Mouse (Mus musculus): Measurements from ENCODE around the gene Xlr4a. TPM values are rescaled to one million over a fixed set of nuclear protein-coding genes. Genes with fewer than 3 reads are reported as not detected.
A peak's percentile ranks its signal among the peaks of the same experiment; 100 is the strongest.
"Not testable (repeated sequence)": the region's sequence is repeated elsewhere in the genome, so short reads cannot be mapped to it uniquely, and the experiment has no call there.

The Xlr4a gene
- polyA plus RNA-seq (2016; fragmentation: Nextera tagmentation; extraction: Ambion mirVana), result 0.65 and 0.87 TPM in 2 replicates

DNA sequence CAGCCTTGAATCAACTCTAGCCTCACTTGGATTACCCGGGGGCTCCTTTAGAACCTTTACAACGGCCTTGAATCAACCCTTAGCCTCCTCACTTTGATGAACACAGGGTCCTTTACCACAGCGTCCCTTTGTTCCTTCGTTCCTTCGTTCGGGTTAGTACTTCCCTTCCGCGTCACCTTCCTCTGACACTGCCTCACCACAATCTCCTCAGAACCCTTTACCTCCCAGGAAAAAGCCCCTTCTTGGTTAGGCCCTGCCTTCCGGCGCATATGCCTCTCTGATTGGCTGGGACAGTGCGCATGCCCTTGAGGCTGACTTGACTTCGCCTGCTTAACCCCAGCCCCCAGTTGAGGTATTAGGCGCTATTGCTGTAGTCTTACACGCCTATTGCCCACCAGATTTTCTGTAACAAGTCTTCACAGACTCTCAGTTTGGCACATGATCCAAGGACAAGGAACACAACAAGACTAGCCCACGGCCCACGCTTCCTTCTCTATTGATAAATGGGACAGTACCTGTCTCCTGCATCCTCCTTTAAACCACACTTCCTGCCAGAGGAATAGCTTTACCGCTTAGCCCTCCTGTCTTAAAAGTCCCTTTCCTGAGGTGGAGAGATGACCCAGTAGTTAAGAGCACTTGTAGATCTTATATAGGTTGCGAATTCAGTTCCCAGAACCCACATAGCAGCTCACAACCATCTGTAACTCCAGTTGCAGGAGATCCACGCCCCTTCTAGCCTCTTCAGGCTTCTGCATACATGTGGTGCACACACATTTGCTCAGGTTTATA lies at the start of gene Xlr4a:
Gene Xlr4a (minus strand): TSS at position 212 of the 789 bp plus-strand sequence.
- H3K27me3 ChIP-seq; H3K4me1 ChIP-seq (replicated peaks); H3K36me3 ChIP-seq; H3K9me3 ChIP-seq; H3K27ac ChIP-seq; H3K9ac ChIP-seq (replicated peaks); H3K4me3 ChIP-seq (replicated peaks); ATAC-seq (ENCODE audit: insufficient number of reproducible peaks, insufficient read depth, low FRiP score, low TSS enrichment, low read depth); H3K4me2 ChIP-seq: not testable (repeated sequence)
- WGBS, result 80% methylated on average over 19 of the region's 19 CpGs

GRCm38 (mm10) chrX:73122859-73123829 lies 40.9 kb upstream of the Xlr4a start:
- not testable (repeated sequence) for H3K27me3 ChIP-seq; H3K27ac ChIP-seq; H3K36me3 ChIP-seq; H3K4me2 ChIP-seq; H3K4me3 ChIP-seq (replicated peaks); ATAC-seq (ENCODE audit: insufficient number of reproducible peaks, insufficient read depth, low FRiP score, low TSS enrichment, low read depth); H3K9ac ChIP-seq (replicated peaks); H3K9me3 ChIP-seq; H3K4me1 ChIP-seq (replicated peaks)
- no CpG with 5 or more reads among the region's 12 CpGs for WGBS

- not testable (repeated sequence) for H3K4me3 ChIP-seq (replicated peaks); H3K9ac ChIP-seq (replicated peaks); H3K4me1 ChIP-seq (replicated peaks); H3K36me3 ChIP-seq; H3K4me2 ChIP-seq; H3K27me3 ChIP-seq; H3K27ac ChIP-seq; H3K9me3 ChIP-seq; ATAC-seq (ENCODE audit: insufficient number of reproducible peaks, insufficient read depth, low FRiP score, low TSS enrichment, low read depth)
- no CpG with 5 or more reads among the region's 7 CpGs for WGBS
Measured at GRCm38 (mm10) chrX:73116747-73117146, 34.5 kb upstream of the Xlr4a start, which contains the start of gene Gm14685. TSS of gene Gm14685 (plus strand) at chrX:73117047.

GRCm38 (mm10) chrX:73096941-73097508 lies 14.7 kb upstream of the Xlr4a start, which contains the start of gene Xlr3a:
TSS of gene Xlr3a (minus strand) at chrX:73097095.
- not testable (repeated sequence) for H3K9me3 ChIP-seq; H3K9ac ChIP-seq (replicated peaks); H3K4me1 ChIP-seq (replicated peaks)

GRCm38 (mm10) chrX:73066765-73067312 lies 15.4 kb downstream of the Xlr4a start:
- WGBS, result 40% methylated on average over 1 of the region's 5 CpGs
- not testable (repeated sequence) for H3K9ac ChIP-seq (replicated peaks); H3K27ac ChIP-seq; H3K4me2 ChIP-seq; H3K4me1 ChIP-seq (replicated peaks); H3K4me3 ChIP-seq (replicated peaks); H3K36me3 ChIP-seq; ATAC-seq (ENCODE audit: insufficient number of reproducible peaks, insufficient read depth, low FRiP score, low TSS enrichment, low read depth); H3K9me3 ChIP-seq
- H3K27me3 ChIP-seq, result peaks cover 20% of the 10 kb centered on the region

More at GRCm38 (mm10) chrX:73096941-73097508, 14.7 kb upstream of the Xlr4a start, which contains the start of gene Xlr3a:
- H3K27ac ChIP-seq; ATAC-seq (ENCODE audit: insufficient number of reproducible peaks, insufficient read depth, low FRiP score, low TSS enrichment, low read depth); H3K4me3 ChIP-seq (replicated peaks); H3K27me3 ChIP-seq; H3K4me2 ChIP-seq; H3K36me3 ChIP-seq: not testable (repeated sequence)
- 81% methylated on average over 13 of the region's 13 CpGs for WGBS

DNA sequence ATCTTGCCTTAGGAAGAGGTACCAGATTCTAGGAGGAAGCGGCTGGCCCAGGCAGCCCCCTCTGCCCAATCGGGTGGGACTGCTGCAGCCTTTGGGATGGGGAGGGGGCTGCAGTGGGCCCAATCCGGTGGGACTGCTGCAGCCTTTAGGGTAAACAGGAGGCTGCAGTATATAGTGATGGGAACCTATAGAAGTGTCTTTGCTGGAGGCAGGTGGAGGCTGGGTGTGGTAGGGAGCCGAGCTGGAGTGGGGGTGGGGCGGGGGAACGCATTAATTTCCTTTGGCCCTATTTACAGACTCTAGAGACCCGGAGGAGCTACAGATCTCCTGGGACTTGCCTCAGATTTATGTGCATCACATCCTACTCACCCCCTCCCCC lies 17.9 kb downstream of the Xlr4a start, which contains the start of gene Pnma3:
Gene Pnma3 (plus strand): TSS at position 373 of the 379 bp plus-strand sequence.
- no peak within 1 kb of the TSS for H3K27ac ChIP-seq
- H3K4me1 ChIP-seq (replicated peaks), result no peaks in the 10 kb centered on the region
- 33% methylated on average over 7 of the region's 7 CpGs for WGBS
- H3K36me3 ChIP-seq, result no peaks in the 10 kb centered on the region
- no peaks in the 10 kb centered on the region for H3K9me3 ChIP-seq
- ATAC-seq (ENCODE audit: insufficient number of reproducible peaks, insufficient read depth, low FRiP score, low TSS enrichment, low read depth), result peak; percentile 37; the same call in 1 of the 2 replicates
- H3K4me3 ChIP-seq (replicated peaks), result peak within 1 kb of the TSS; percentile 26
- H3K4me2 ChIP-seq, result peak within 1 kb of the TSS; percentile 51
- H3K27me3 ChIP-seq, result peaks cover 20% of the 10 kb centered on the region
- H3K9ac ChIP-seq (replicated peaks), result no peak within 1 kb of the TSS; the same call in 1 of the 2 replicates

DNA sequence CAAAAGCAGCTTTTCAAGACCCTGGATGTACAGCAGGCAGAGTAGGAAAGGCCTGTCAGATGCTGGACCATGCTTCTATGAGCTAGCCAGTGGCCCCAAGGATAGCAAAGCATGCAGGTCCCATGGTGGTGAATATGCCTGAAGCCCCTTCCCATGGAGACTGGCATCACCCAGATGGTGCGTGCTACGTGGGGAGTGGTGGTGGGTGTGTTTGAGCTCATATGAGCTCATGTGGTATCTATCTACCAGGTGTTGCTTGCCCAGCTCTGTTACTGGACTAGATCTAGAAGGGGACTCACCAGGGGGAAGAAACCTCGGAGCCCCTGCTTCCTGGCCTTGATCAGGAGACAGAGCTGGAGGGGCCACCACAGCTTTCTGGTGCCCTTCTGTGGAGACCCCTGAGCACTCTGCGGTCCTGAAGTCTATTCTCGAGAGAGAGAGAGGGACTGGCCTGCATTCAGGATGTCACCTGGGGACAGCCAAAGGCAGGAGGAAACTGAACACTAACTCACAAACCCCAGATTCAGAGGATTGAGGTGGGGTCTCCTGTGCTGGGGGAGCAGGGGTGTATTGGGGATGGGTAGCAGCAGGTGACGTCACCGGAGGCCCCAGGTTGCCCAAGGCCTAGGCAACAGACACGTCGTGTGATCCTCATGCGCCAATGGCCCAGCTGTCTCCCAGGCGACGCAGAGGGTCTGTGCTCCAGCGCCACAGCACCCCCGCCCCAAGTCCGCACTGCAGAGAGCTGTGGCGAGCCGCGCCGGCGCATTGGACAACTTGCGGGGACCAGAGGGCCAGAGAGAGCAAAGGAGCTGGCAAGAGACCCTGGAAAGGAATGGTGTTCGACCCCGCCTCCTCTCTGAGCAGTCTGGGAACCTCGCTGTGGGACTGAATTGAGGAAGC lies 18.5 kb downstream of the Xlr4a start:
- no peaks in the 10 kb centered on the region for H3K9me3 ChIP-seq
- peak; percentile 42; the same call in 1 of the 2 replicates for ATAC-seq (ENCODE audit: insufficient number of reproducible peaks, insufficient read depth, low FRiP score, low TSS enrichment, low read depth)
- no peaks in the 10 kb centered on the region for H3K4me1 ChIP-seq (replicated peaks)
- H3K4me2 ChIP-seq, result peak overlapping the region; percentile 51
- H3K9ac ChIP-seq (replicated peaks), result no peak overlapping the region; the same call in 1 of the 2 replicates
- peaks cover 20% of the 10 kb centered on the region for H3K27me3 ChIP-seq
- H3K27ac ChIP-seq, result no peak overlapping the region
- no peaks in the 10 kb centered on the region for H3K36me3 ChIP-seq
- H3K4me3 ChIP-seq (replicated peaks), result peak overlapping the region; percentile 26
- WGBS, result 34% methylated on average over 24 of the region's 24 CpGs

DNA sequence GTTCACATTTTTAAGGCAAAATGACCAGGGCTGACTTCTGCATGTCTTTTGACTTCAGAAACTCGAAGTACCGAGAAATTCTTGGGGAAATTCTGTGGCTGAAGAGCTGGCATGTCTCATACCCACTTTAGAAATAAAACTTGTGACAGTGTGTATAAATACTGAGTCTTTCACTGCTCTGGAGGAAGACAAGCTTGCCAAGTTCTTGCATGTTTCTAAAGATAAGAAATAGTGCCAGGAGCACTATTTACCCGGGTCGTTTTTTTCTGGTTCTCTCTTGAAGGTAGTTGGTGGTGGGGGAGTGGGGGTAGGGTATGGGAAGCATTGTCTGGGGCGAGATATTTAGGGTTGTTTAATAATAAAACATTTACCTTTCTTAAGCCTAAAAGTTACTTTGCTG lies 20.0 kb downstream of the Xlr4a start:
- H3K9me3 ChIP-seq, result no peaks in the 10 kb centered on the region
- no peaks in the 10 kb centered on the region for H3K36me3 ChIP-seq
- no peak overlapping the region for H3K9ac ChIP-seq (replicated peaks)
- 44% methylated on average over 5 of the region's 5 CpGs for WGBS
- H3K4me3 ChIP-seq (replicated peaks), result no peak overlapping the region
- H3K4me2 ChIP-seq, result no peak overlapping the region
- H3K27me3 ChIP-seq, result peaks cover 20% of the 10 kb centered on the region
- no peak for ATAC-seq (ENCODE audit: insufficient number of reproducible peaks, insufficient read depth, low FRiP score, low TSS enrichment, low read depth)
- no peak overlapping the region for H3K27ac ChIP-seq
- no peaks in the 10 kb centered on the region for H3K4me1 ChIP-seq (replicated peaks)

DNA sequence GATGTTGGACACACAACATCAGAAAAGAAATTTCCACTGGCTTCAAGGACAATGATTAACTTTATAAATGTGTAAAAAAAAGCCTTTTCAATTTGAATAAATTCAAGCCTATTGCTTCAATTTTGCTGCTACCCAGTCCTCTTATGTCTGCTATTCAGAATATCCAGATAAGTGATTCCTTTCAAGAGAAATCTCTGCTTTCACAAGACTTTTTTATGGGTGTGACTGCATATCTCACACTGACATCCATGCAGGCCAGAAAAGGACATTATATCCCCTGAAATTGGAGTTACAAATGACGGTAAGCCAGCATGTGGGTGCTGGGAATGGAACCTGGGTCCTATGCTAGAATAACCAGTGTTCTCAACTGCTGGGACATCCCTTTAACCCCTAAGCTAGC lies 20.8 kb downstream of the Xlr4a start:
- 88% methylated on average over 1 of the region's 1 CpGs for WGBS
- H3K9ac ChIP-seq (replicated peaks), result no peak overlapping the region
- H3K4me2 ChIP-seq, result no peak overlapping the region
- H3K27me3 ChIP-seq, result peaks cover 20% of the 10 kb centered on the region
- H3K36me3 ChIP-seq, result no peaks in the 10 kb centered on the region
- H3K4me3 ChIP-seq (replicated peaks), result no peak overlapping the region
- no peaks in the 10 kb centered on the region for H3K9me3 ChIP-seq
- H3K4me1 ChIP-seq (replicated peaks), result no peaks in the 10 kb centered on the region
- no peak for ATAC-seq (ENCODE audit: insufficient number of reproducible peaks, insufficient read depth, low FRiP score, low TSS enrichment, low read depth)
- no peak overlapping the region for H3K27ac ChIP-seq
